Mouse (Mus musculus) limb, embryonic 14.5 days (tissue): ENCODE results near the gene Fndc3b. TPM values are rescaled to one million over a fixed set of nuclear protein-coding genes. Genes with fewer than 3 reads are reported as not detected.

Experiments used
- ATAC-seq: fragments of 200-750 bp; cut with Nextera tagmentation; 2 replicates; pipeline ENCODE4 v1.8.0; 2017; ENCODE audit warnings: low read depth, moderate number of reproducible peaks, moderate TSS enrichment; ENCODE audit not compliant: low FRiP score
- DNase-seq: peaks from one replicate; pipeline ENCODE4 v3.0.0-alpha.2; 2015; ENCODE audit warnings: low spot score
- H3K27ac ChIP-seq: fragments of 300-500 bp; sonication (generic); replicated peaks from 2 replicates; pipeline ENCODE4 v1.5.1; 2014; ENCODE audit warnings: low read depth, mild to moderate bottlenecking, low read length, moderate library complexity, mixed read lengths
- H3K27me3 ChIP-seq: fragments of 300-500 bp; sonication (generic); 2 replicates; pipeline ENCODE4 v1.6.1; 2014; ENCODE audit warnings: low read length, mixed read lengths; ENCODE audit not compliant: control insufficient read depth, insufficient read depth
- H3K36me3 ChIP-seq: fragments of 300-500 bp; sonication (generic); 2 replicates; pipeline ENCODE4 v1.6.1; 2014; ENCODE audit warnings: mild to moderate bottlenecking, low read length, moderate library complexity, mixed read lengths; ENCODE audit not compliant: control insufficient read depth, insufficient read depth
- H3K4me1 ChIP-seq: fragments of 300-500 bp; sonication (generic); 2 replicates; pipeline ENCODE4 v1.6.1; 2014; ENCODE audit warnings: antibody characterized with exemption, low read length, mixed read lengths; ENCODE audit not compliant: control insufficient read depth, insufficient read depth
- H3K4me2 ChIP-seq: fragments of 300-500 bp; sonication (generic); replicated peaks from 2 replicates; pipeline ENCODE4 v1.6.1; 2014; ENCODE audit warnings: low read depth, mild to moderate bottlenecking, low read length, moderate library complexity; ENCODE audit not compliant: severe bottlenecking
- H3K4me3 ChIP-seq: fragments of 300-500 bp; sonication (generic); replicated peaks from 2 replicates; pipeline ENCODE4 v1.5.1; 2014; ENCODE audit warnings: low read length
- H3K9ac ChIP-seq: fragments of 300-500 bp; sonication (generic); 2 replicates; pipeline ENCODE4 v1.6.1; 2014; ENCODE audit warnings: mild to moderate bottlenecking, low read depth, low read length, moderate library complexity; ENCODE audit not compliant: severe bottlenecking
- H3K9me3 ChIP-seq: fragments of 300-500 bp; sonication (generic); 2 replicates; pipeline ENCODE4 v1.6.1; 2016; ENCODE audit warnings: low read length; ENCODE audit not compliant: control insufficient read depth
- POLR2A ChIP-seq: fragments of 200-500 bp; IDR thresholded peaks from 2 replicates; pipeline ENCODE4 v1.8.0; 2012; ENCODE audit warnings: inconsistent platforms, mild to moderate bottlenecking, moderate library complexity, borderline replicate concordance; ENCODE audit not compliant: insufficient read depth, insufficient read length; ENCODE audit errors: extremely low read depth
- WGBS: fragments of 180-500 bp; shearing (Covaris S2); extraction: QIAGEN DNeasy Blood & Tissue Kit; methylation state at CpG from one replicate; pipeline ENCODE4 v1.1.7; 2014; 5-methylcytosine and 5-hydroxymethylcytosine counted together
- polyA plus RNA-seq, 2 experiments: library from polyadenylated mRNA; depleted of rRNA in 1 of 2; stranded (reverse) in 1 of 2; unstranded in 1 of 2; fragments of >200 nt; fragmentation: Nextera tagmentation in 1 of 2; extraction: Ambion mirVana in 1 of 2; gene quantifications; 2 replicates each; pipeline versions ENCODE4 v1.2.1 to v1.2.3; 2012 to 2014

Fndc3b gene
- polyA plus RNA-seq, 2 experiments, result 39.6 to 41.3 TPM

GRCm38 (mm10) chr3:27529221-27530051 is 181.7 kb downstream of the Fndc3b start:
- no peak overlapping the region for H3K4me3 ChIP-seq
- TF ChIP-seq POLR2A, result no peak
- H3K4me1 ChIP-seq, result peaks cover 13% of the 10 kb centered on the region; the same call in 1 of the 2 replicates
- no peak overlapping the region for H3K4me2 ChIP-seq
- ATAC-seq (no peak), DNase-seq (no peak)
- WGBS, result 64% methylated on average over 14 of the region's 14 CpGs
- H3K9me3 ChIP-seq, result no peaks in the 10 kb centered on the region
- no peak overlapping the region for H3K27ac ChIP-seq
- H3K27me3 ChIP-seq, result no peaks in the 10 kb centered on the region
- H3K9ac ChIP-seq, result no peak overlapping the region
- peaks cover 43% of the 10 kb centered on the region for H3K36me3 ChIP-seq

- H3K9me3 ChIP-seq, result no peaks in the 10 kb centered on the region
- TF ChIP-seq POLR2A, result no peak
- no peak overlapping the region for H3K4me3 ChIP-seq
- H3K4me2 ChIP-seq, result no peak overlapping the region
- peaks cover 18% of the 10 kb centered on the region; the same call in 1 of the 2 replicates for H3K4me1 ChIP-seq
- ATAC-seq (no peak), DNase-seq (no peak)
- H3K9ac ChIP-seq, result no peak overlapping the region
- 96% methylated on average over 3 of the region's 3 CpGs for whole genome bisulfite sequencing
- H3K27ac ChIP-seq, result no peak overlapping the region
- H3K27me3 ChIP-seq, result no peaks in the 10 kb centered on the region
- H3K36me3 ChIP-seq, result peaks cover 27% of the 10 kb centered on the region
Measured at GRCm38 (mm10) chr3:27526991-27527390, 184.1 kb downstream of the Fndc3b start.

- Histone ChIP-seq H3K4me2 (no peak overlapping the region), H3K4me1 (peaks cover 29% of the 10 kb centered on the region), H3K36me3 (peaks cover 8% of the 10 kb centered on the region), H3K9me3 (no peaks in the 10 kb centered on the region), H3K27me3 (no peaks in the 10 kb centered on the region), H3K4me3 (no peak overlapping the region), H3K9ac (no peak overlapping the region), H3K27ac (no peak overlapping the region)
- 73% methylated on average over 12 of the region's 12 CpGs for WGBS
- ATAC-seq (0 out of 2 replicates have a peak, but pooled peaks have one; percentile 20), DNase-seq (no peak)
- TF ChIP-seq POLR2A, result no peak
Measured at GRCm38 (mm10) chr3:27523176-27523936, 187.8 kb downstream of the Fndc3b start.

- Histone ChIP-seq H3K27me3 (no peaks in the 10 kb centered on the region), H3K4me3 (no peak overlapping the region), H3K36me3 (0 out of 2 replicates have a peak, but pooled peaks cover 4% of the 10 kb centered on the region), H3K27ac (no peak overlapping the region), H3K4me2 (no peak overlapping the region), H3K4me1 (peaks cover 29% of the 10 kb centered on the region), H3K9ac (no peak overlapping the region), H3K9me3 (no peaks in the 10 kb centered on the region)
- no peak for ATAC-seq
- no peak for TF ChIP-seq POLR2A
- 35% methylated on average over 6 of the region's 6 CpGs for WGBS
- peak; percentile 33 for DNase-seq
Measured at GRCm38 (mm10) chr3:27520391-27520790, 190.7 kb downstream of the Fndc3b start.

- 0 out of 2 replicates have a peak, but pooled peaks cover 4% of the 10 kb centered on the region for H3K36me3 ChIP-seq
- H3K9me3 ChIP-seq, result no peaks in the 10 kb centered on the region
- no peaks in the 10 kb centered on the region for H3K27me3 ChIP-seq
- TF ChIP-seq POLR2A, result no peak
- ATAC-seq (no peak), DNase-seq (no peak)
- H3K4me2 ChIP-seq, result no peak overlapping the region
- H3K27ac ChIP-seq, result no peak overlapping the region
- peaks cover 21% of the 10 kb centered on the region for H3K4me1 ChIP-seq
- WGBS, result 87% methylated on average over 6 of the region's 6 CpGs
- no peak overlapping the region for H3K4me3 ChIP-seq
- no peak overlapping the region for H3K9ac ChIP-seq
Measured at GRCm38 (mm10) chr3:27519481-27519880, 191.6 kb downstream of the Fndc3b start.
